Mouse (Mus musculus) megakaryocyte, embryonic 14.5 days (primary cell): ENCODE measurements around the gene Eef1akmt1.

Experiments
- FLI1 ChIP-seq: IDR thresholded peaks from 2 replicates; pipeline ENCODE4 v1.6.1; 2012; ENCODE audit warnings: low read length, inconsistent platforms, mixed read lengths
- GATA1 ChIP-seq: IDR thresholded peaks from 3 replicates; pipeline ENCODE4 v1.6.1; 2012; ENCODE audit warnings: mixed read lengths, low read length, inconsistent platforms, borderline replicate concordance

GRCm38 (mm10) chr14:57545526-57545925 lies 25.9 kb downstream of the Eef1akmt1 start:
- TF ChIP-seq GATA1: no peak
- TF ChIP-seq FLI1: no peak
